Mouse (Mus musculus) ES-Bruce4 (cell line): Measurements from ENCODE around the gene Hapln4.

Experiments
- EP300 ChIP-seq: IDR thresholded peaks from 2 replicates; pipeline ENCODE4 v1.6.1; 2011; ENCODE audit warnings: low read depth, low read length; ENCODE audit not compliant: insufficient read depth
- POLR2A ChIP-seq: IDR thresholded peaks from one replicate; pipeline ENCODE4 v1.8.1; 2011; ENCODE audit warnings: low read length; ENCODE audit not compliant: insufficient read depth

GRCm38 (mm10) chr8:70114892-70115291 is 31.6 kb downstream of the Hapln4 start:
- TF ChIP-seq POLR2A (no peak), EP300 (no peak)
